Mouse (Mus musculus) heart, embryonic 12.5 days (tissue): ENCODE results near the gene Cep41. TPM values are rescaled to one million over a fixed set of nuclear protein-coding genes. Genes with fewer than 3 reads are reported as not detected.

Source experiments
- ATAC-seq: fragments of 200-750 bp; cut with Nextera tagmentation; 2 replicates; pipeline ENCODE4 v1.8.0; 2017; ENCODE audit warnings: moderate TSS enrichment, moderate library complexity; ENCODE audit not compliant: insufficient number of reproducible peaks, low FRiP score
- H3K27ac ChIP-seq: fragments of 300-500 bp; sonication (generic); 2 replicates; pipeline ENCODE4 v1.5.1; 2016; ENCODE audit warnings: mild to moderate bottlenecking, moderate library complexity; ENCODE audit not compliant: poor library complexity, severe bottlenecking
- H3K27me3 ChIP-seq: fragments of 300-500 bp; sonication (generic); replicated peaks from 2 replicates; pipeline ENCODE4 v1.6.1; 2016; ENCODE audit warnings: mild to moderate bottlenecking, moderate library complexity
- H3K36me3 ChIP-seq: fragments of 300-500 bp; sonication (generic); 2 replicates; pipeline ENCODE4 v1.6.1; 2016; ENCODE audit warnings: mild to moderate bottlenecking, moderate library complexity
- H3K4me1 ChIP-seq: fragments of 300-500 bp; sonication (generic); replicated peaks from 2 replicates; pipeline ENCODE4 v1.6.1; 2016; ENCODE audit warnings: mild to moderate bottlenecking
- H3K4me2 ChIP-seq: fragments of 300-500 bp; sonication (generic); 2 replicates; pipeline ENCODE4 v1.6.1; 2016; ENCODE audit warnings: mild to moderate bottlenecking, moderate library complexity
- H3K4me3 ChIP-seq: fragments of 300-500 bp; sonication (generic); 2 replicates; pipeline ENCODE4 v1.5.1; 2016; ENCODE audit warnings: mild to moderate bottlenecking
- H3K9ac ChIP-seq: fragments of 300-500 bp; sonication (generic); 2 replicates; pipeline ENCODE4 v1.6.1; 2016; ENCODE audit warnings: mild to moderate bottlenecking, moderate library complexity
- H3K9me3 ChIP-seq: fragments of 300-500 bp; sonication (generic); replicated peaks from 2 replicates; pipeline ENCODE4 v1.6.1; 2016; ENCODE audit warnings: mild to moderate bottlenecking, moderate library complexity
- WGBS: fragments of 180-500 bp; shearing (Covaris S2); methylation state at CpG from one replicate; pipeline ENCODE4 v1.1.7; 2016; 5-methylcytosine and 5-hydroxymethylcytosine counted together
- polyA plus RNA-seq: library from polyadenylated mRNA; unstranded; fragments of >200 nt; fragmentation: Nextera tagmentation; extraction: Ambion mirVana; gene quantifications from 2 replicates; pipeline ENCODE4 v1.2.1, GENCODE M21; 2016

The Cep41 gene
- polyA plus RNA-seq, 1 experiment from 2014 or later, result 11.9 TPM

- no peak overlapping the region for H3K4me2 ChIP-seq
- H3K9ac ChIP-seq, result no peak overlapping the region
- no peaks in the 10 kb centered on the region for H3K27me3 ChIP-seq
- 48% methylated on average over 18 of the region's 18 CpGs for WGBS
- no peak overlapping the region for H3K27ac ChIP-seq
- H3K36me3 ChIP-seq, result no peaks in the 10 kb centered on the region
- H3K9me3 ChIP-seq, result peaks cover 32% of the 10 kb centered on the region
- H3K4me3 ChIP-seq, result no peak overlapping the region
- H3K4me1 ChIP-seq, result peaks cover 16% of the 10 kb centered on the region
- ATAC-seq, result no peak
Observed at GRCm38 (mm10) chr6:30732571-30733130, 39.1 kb upstream of the Cep41 start.

GRCm38 (mm10) chr6:30730301-30730971 is 36.9 kb upstream of the Cep41 start:
- peaks cover 16% of the 10 kb centered on the region for H3K4me1 ChIP-seq
- WGBS, result 59% methylated on average over 12 of the region's 12 CpGs
- ATAC-seq, result no peak
- no peak overlapping the region for H3K4me3 ChIP-seq
- H3K9ac ChIP-seq, result no peak overlapping the region
- no peaks in the 10 kb centered on the region for H3K27me3 ChIP-seq
- no peak overlapping the region for H3K4me2 ChIP-seq
- no peak overlapping the region for H3K27ac ChIP-seq
- H3K9me3 ChIP-seq, result peaks cover 11% of the 10 kb centered on the region
- no peaks in the 10 kb centered on the region for H3K36me3 ChIP-seq

- Histone ChIP-seq H3K9ac (no peak within 1 kb of the TSS), H3K27me3 (no peaks in the 10 kb centered on the region), H3K27ac (no peak within 1 kb of the TSS), H3K4me2 (no peak within 1 kb of the TSS), H3K4me3 (no peak within 1 kb of the TSS), H3K9me3 (no peaks in the 10 kb centered on the region), H3K4me1 (peaks cover 13% of the 10 kb centered on the region), H3K36me3 (no peaks in the 10 kb centered on the region)
- ATAC-seq, result no peak
- WGBS, result 41% methylated on average over 7 of the region's 7 CpGs
Observed at GRCm38 (mm10) chr6:30723331-30723730, 29.8 kb upstream of the Cep41 start, which contains the start of gene Mest. Mest (plus strand) TSS chr6:30723547.

GRCm38 (mm10) chr6:30722385-30723164 is 29.0 kb upstream of the Cep41 start:
- H3K27me3 ChIP-seq, result no peaks in the 10 kb centered on the region
- H3K9me3 ChIP-seq, result no peaks in the 10 kb centered on the region
- no peak overlapping the region for H3K9ac ChIP-seq
- H3K4me3 ChIP-seq, result no peak overlapping the region
- 75% methylated on average over 4 of the region's 4 CpGs for WGBS
- no peak overlapping the region for H3K27ac ChIP-seq
- ATAC-seq, result no peak
- H3K4me2 ChIP-seq, result no peak overlapping the region
- peaks cover 13% of the 10 kb centered on the region for H3K4me1 ChIP-seq
- no peaks in the 10 kb centered on the region for H3K36me3 ChIP-seq

- no peak overlapping the region for H3K27ac ChIP-seq
- no peak overlapping the region for H3K9ac ChIP-seq
- H3K36me3 ChIP-seq, result no peaks in the 10 kb centered on the region
- H3K4me1 ChIP-seq, result 0 out of 2 replicates have a peak, but pooled peaks cover 13% of the 10 kb centered on the region
- H3K27me3 ChIP-seq, result no peaks in the 10 kb centered on the region
- H3K4me2 ChIP-seq, result no peak overlapping the region
- H3K4me3 ChIP-seq, result no peak overlapping the region
- H3K9me3 ChIP-seq, result no peaks in the 10 kb centered on the region
- 78% methylated on average over 7 of the region's 7 CpGs for WGBS
- no peak for ATAC-seq
Observed at GRCm38 (mm10) chr6:30716796-30717195, 23.2 kb upstream of the Cep41 start.

GRCm38 (mm10) chr6:30714891-30715471 is 21.4 kb upstream of the Cep41 start:
- Histone ChIP-seq H3K4me2 (no peak overlapping the region), H3K36me3 (no peaks in the 10 kb centered on the region), H3K9ac (no peak overlapping the region), H3K4me1 (peaks cover 11% of the 10 kb centered on the region), H3K27ac (no peak overlapping the region), H3K4me3 (no peak overlapping the region), H3K27me3 (no peaks in the 10 kb centered on the region), H3K9me3 (no peaks in the 10 kb centered on the region)
- WGBS, result 80% methylated on average over 5 of the region's 5 CpGs
- ATAC-seq, result no peak

GRCm38 (mm10) chr6:30713896-30714295 is 20.3 kb upstream of the Cep41 start:
- H3K27me3 ChIP-seq, result no peaks in the 10 kb centered on the region
- no peak overlapping the region for H3K4me3 ChIP-seq
- H3K27ac ChIP-seq, result no peak overlapping the region
- ATAC-seq, result no peak
- H3K36me3 ChIP-seq, result no peaks in the 10 kb centered on the region
- no peaks in the 10 kb centered on the region for H3K9me3 ChIP-seq
- 86% methylated on average over 11 of the region's 11 CpGs for WGBS
- H3K4me1 ChIP-seq, result peaks cover 11% of the 10 kb centered on the region
- no peak overlapping the region for H3K9ac ChIP-seq
- H3K4me2 ChIP-seq, result no peak overlapping the region

GRCm38 (mm10) chr6:30713455-30713854 is 19.9 kb upstream of the Cep41 start:
- H3K4me3 ChIP-seq, result no peak overlapping the region
- H3K4me1 ChIP-seq, result peaks cover 11% of the 10 kb centered on the region
- H3K9me3 ChIP-seq, result no peaks in the 10 kb centered on the region
- no peak overlapping the region for H3K27ac ChIP-seq
- no peak overlapping the region for H3K9ac ChIP-seq
- no peak overlapping the region for H3K4me2 ChIP-seq
- ATAC-seq, result no peak
- H3K27me3 ChIP-seq, result no peaks in the 10 kb centered on the region
- 68% methylated on average over 6 of the region's 6 CpGs for WGBS
- no peaks in the 10 kb centered on the region for H3K36me3 ChIP-seq

GRCm38 (mm10) chr6:30712484-30712883 is 18.9 kb upstream of the Cep41 start:
- H3K4me2 ChIP-seq, result no peak overlapping the region
- peak overlapping the region; percentile 60 for H3K27ac ChIP-seq
- WGBS, result 45% methylated on average over 7 of the region's 7 CpGs
- no peaks in the 10 kb centered on the region for H3K36me3 ChIP-seq
- no peaks in the 10 kb centered on the region for H3K27me3 ChIP-seq
- H3K9me3 ChIP-seq, result no peaks in the 10 kb centered on the region
- H3K9ac ChIP-seq, result no peak overlapping the region
- peak; percentile 75; the same call in 1 of the 2 replicates for ATAC-seq
- no peak overlapping the region for H3K4me3 ChIP-seq
- H3K4me1 ChIP-seq, result peaks cover 11% of the 10 kb centered on the region

GRCm38 (mm10) chr6:30711365-30711763 is 17.8 kb upstream of the Cep41 start:
- H3K4me3 ChIP-seq, result no peak overlapping the region
- WGBS, result 29% methylated on average over 10 of the region's 10 CpGs
- no peak for ATAC-seq
- no peak overlapping the region for H3K9ac ChIP-seq
- H3K4me2 ChIP-seq, result no peak overlapping the region
- H3K27me3 ChIP-seq, result no peaks in the 10 kb centered on the region
- no peaks in the 10 kb centered on the region for H3K9me3 ChIP-seq
- H3K4me1 ChIP-seq, result peaks cover 9% of the 10 kb centered on the region
- H3K27ac ChIP-seq, result no peak overlapping the region
- no peaks in the 10 kb centered on the region for H3K36me3 ChIP-seq
